Mouse (Mus musculus): ENCODE data around the gene Nrde2. TPM values are rescaled to one million over a fixed set of nuclear protein-coding genes. Genes with fewer than 3 reads are reported as not detected.

Gene Nrde2
- polyA plus RNA-seq, 2 experiments from 2014 or later, result 12.6 to 23.3 TPM

GRCm38 (mm10) chr12:100178898-100179440, 19.5 kb upstream of the Nrde2 start:
- no peak for ATAC-seq

- no peak for ATAC-seq
Observed at GRCm38 (mm10) chr12:100176469-100177056, 17.1 kb upstream of the Nrde2 start.

GRCm38 (mm10) chr12:100172481-100172880, 13.0 kb upstream of the Nrde2 start:
- no peak for ATAC-seq

- peak; percentile 86 for ATAC-seq
Observed at GRCm38 (mm10) chr12:100167931-100168871, 8.7 kb upstream of the Nrde2 start.

GRCm38 (mm10) chr12:100167502-100167901, 8.0 kb upstream of the Nrde2 start:
- peak; percentile 13 for ATAC-seq

- no peak for ATAC-seq
Observed at GRCm38 (mm10) chr12:100166939-100167338, 7.5 kb upstream of the Nrde2 start.

- no peak for ATAC-seq
Observed at GRCm38 (mm10) chr12:100166177-100166576, 6.7 kb upstream of the Nrde2 start.

- ATAC-seq, result peak; percentile 30
Observed at GRCm38 (mm10) chr12:100164991-100165500, 5.6 kb upstream of the Nrde2 start.

- no peak for ATAC-seq
Observed at GRCm38 (mm10) chr12:100152466-100152865, 7.0 kb downstream of the Nrde2 start.

- no peak for ATAC-seq
Observed at GRCm38 (mm10) chr12:100144269-100144668, 15.2 kb downstream of the Nrde2 start.

GRCm38 (mm10) chr12:100143737-100144136, 15.7 kb downstream of the Nrde2 start:
- ATAC-seq, result no peak

- ATAC-seq, result no peak
Observed at GRCm38 (mm10) chr12:100142848-100143523, 16.5 kb downstream of the Nrde2 start.

- no peak for ATAC-seq
Observed at GRCm38 (mm10) chr12:100135117-100135516, 24.3 kb downstream of the Nrde2 start.

- no peak for ATAC-seq
Observed at GRCm38 (mm10) chr12:100134395-100134936, 25.0 kb downstream of the Nrde2 start.

GRCm38 (mm10) chr12:100131655-100132054, 27.8 kb downstream of the Nrde2 start:
- ATAC-seq, result peak; percentile 82

GRCm38 (mm10) chr12:100131167-100131566, 28.3 kb downstream of the Nrde2 start:
- ATAC-seq, result no peak

GRCm38 (mm10) chr12:100128961-100129360, 30.5 kb downstream of the Nrde2 start:
- no peak for ATAC-seq

GRCm38 (mm10) chr12:100128522-100128921, 30.9 kb downstream of the Nrde2 start:
- no peak for ATAC-seq

- ATAC-seq, result no peak
Observed at GRCm38 (mm10) chr12:100127866-100128480, 31.5 kb downstream of the Nrde2 start.

GRCm38 (mm10) chr12:100126968-100127865, 32.2 kb downstream of the Nrde2 start:
- no peak for ATAC-seq
